Mouse (Mus musculus): Measurements from ENCODE around the gene Gm11639. TPM values are rescaled to one million over a fixed set of nuclear protein-coding genes. Genes with fewer than 3 reads are reported as not detected.

The Gm11639 gene
- polyA plus RNA-seq, 1 experiment from 2014 or later: 0.01 TPM

- no peaks in the 10 kb centered on the region for H3K27me3 ChIP-seq (replicated peaks; ENCODE audit: control insufficient read depth, insufficient read depth, low read length)
These were observed 287.0 kb downstream of the Gm11639 start for GRCm38 (mm10) chr11:104972480-104972879.

GRCm38 (mm10) chr11:104977976-104978375, 292.5 kb downstream of the Gm11639 start:
- DNase-seq (ENCODE audit: low spot score): no peak
- Histone ChIP-seq H3K4me2 (ENCODE audit: low read depth, low read length) (no peak overlapping the region), H3K4me1 (ENCODE audit: control insufficient read depth, insufficient read depth, low read length) (no peaks in the 10 kb centered on the region), H3K4me3 (ENCODE audit: low read depth, low read length) (no peak overlapping the region), H3K9me3 (ENCODE audit: control insufficient read depth, low read length) (no peaks in the 10 kb centered on the region), H3K36me3 (ENCODE audit: control insufficient read depth, insufficient read depth, low read length) (no peaks in the 10 kb centered on the region), H3K9ac (ENCODE audit: low read depth, low read length) (no peak overlapping the region), H3K27me3 (replicated peaks; ENCODE audit: control insufficient read depth, insufficient read depth, low read length) (no peaks in the 10 kb centered on the region), H3K27ac (replicated peaks; ENCODE audit: low read depth, low read length) (no peak overlapping the region)
- ATAC-seq (ENCODE audit: low read depth): no peak
- WGBS: 62% methylated on average over 5 of the region's 5 CpGs

More at GRCm38 (mm10) chr11:104972480-104972879, 287.0 kb downstream of the Gm11639 start:
- H3K9me3 ChIP-seq (ENCODE audit: control insufficient read depth, low read length): no peaks in the 10 kb centered on the region
- H3K4me1 ChIP-seq (ENCODE audit: control insufficient read depth, insufficient read depth, low read length): no peaks in the 10 kb centered on the region
- DNase-seq (ENCODE audit: low spot score): peak; percentile 31
- H3K4me2 ChIP-seq (ENCODE audit: low read depth, low read length): no peak overlapping the region
- no peak overlapping the region for H3K9ac ChIP-seq (ENCODE audit: low read depth, low read length)
- H3K36me3 ChIP-seq (ENCODE audit: control insufficient read depth, insufficient read depth, low read length): no peaks in the 10 kb centered on the region
- ATAC-seq (ENCODE audit: low read depth): no peak
- 71% methylated on average over 6 of the region's 8 CpGs for WGBS
- H3K4me3 ChIP-seq (ENCODE audit: low read depth, low read length): no peak overlapping the region
- H3K27ac ChIP-seq (replicated peaks; ENCODE audit: low read depth, low read length): no peak overlapping the region

DNA sequence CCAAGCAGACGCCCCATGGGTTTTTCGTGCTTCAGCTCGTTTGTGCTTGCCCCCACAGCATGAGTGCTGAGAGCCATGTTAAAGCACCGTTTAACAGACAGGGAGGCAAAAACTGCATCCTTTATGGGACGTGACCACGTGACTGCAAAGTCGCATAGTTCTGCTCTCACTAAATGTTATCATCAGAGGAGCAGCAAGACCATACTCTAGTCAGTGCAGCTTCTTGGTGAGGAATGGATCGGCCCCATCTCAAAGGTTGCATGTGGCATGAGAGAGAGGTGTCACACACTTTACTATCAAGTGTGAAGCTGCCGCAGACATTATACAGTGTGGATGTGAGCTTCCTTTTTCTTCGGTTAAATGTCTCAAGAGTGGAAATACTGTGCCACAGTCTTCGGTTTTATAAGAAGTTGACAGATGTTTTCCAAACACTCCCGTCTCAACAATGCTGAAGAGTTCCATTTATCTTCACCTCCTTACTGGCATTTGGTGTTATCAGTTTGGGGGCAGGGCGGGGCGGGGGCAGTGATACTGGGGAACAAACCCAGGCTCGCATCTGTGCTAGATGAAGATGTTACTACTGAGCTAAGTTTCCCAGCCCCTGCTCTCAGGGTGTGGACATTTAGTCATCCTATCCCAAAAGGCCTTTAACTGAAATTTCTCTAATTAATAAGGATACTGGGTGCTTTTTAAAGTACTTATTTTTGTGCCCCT, 296.0 kb downstream of the Gm11639 start:
- H3K4me1 ChIP-seq (ENCODE audit: control insufficient read depth, insufficient read depth, low read length): no peaks in the 10 kb centered on the region
- DNase-seq (ENCODE audit: low spot score) (no peak), ATAC-seq (ENCODE audit: low read depth) (no peak)
- no peak overlapping the region for H3K4me2 ChIP-seq (ENCODE audit: low read depth, low read length)
- no peaks in the 10 kb centered on the region for H3K36me3 ChIP-seq (ENCODE audit: control insufficient read depth, insufficient read depth, low read length)
- WGBS: 63% methylated on average over 15 of the region's 15 CpGs
- H3K4me3 ChIP-seq (ENCODE audit: low read depth, low read length): no peak overlapping the region
- no peak overlapping the region for H3K27ac ChIP-seq (replicated peaks; ENCODE audit: low read depth, low read length)
- H3K9me3 ChIP-seq (ENCODE audit: control insufficient read depth, low read length): no peaks in the 10 kb centered on the region
- no peaks in the 10 kb centered on the region for H3K27me3 ChIP-seq (replicated peaks; ENCODE audit: control insufficient read depth, insufficient read depth, low read length)
- no peak overlapping the region for H3K9ac ChIP-seq (ENCODE audit: low read depth, low read length)

- Histone ChIP-seq H3K36me3 (ENCODE audit: control insufficient read depth, insufficient read depth, low read length) (no peaks in the 10 kb centered on the region), H3K27me3 (replicated peaks; ENCODE audit: control insufficient read depth, insufficient read depth, low read length) (no peaks in the 10 kb centered on the region), H3K4me1 (ENCODE audit: control insufficient read depth, insufficient read depth, low read length) (no peaks in the 10 kb centered on the region), H3K9me3 (ENCODE audit: control insufficient read depth, low read length) (no peaks in the 10 kb centered on the region), H3K9ac (ENCODE audit: low read depth, low read length) (no peak overlapping the region), H3K27ac (replicated peaks; ENCODE audit: low read depth, low read length) (no peak overlapping the region), H3K4me3 (ENCODE audit: low read depth, low read length) (no peak overlapping the region), H3K4me2 (ENCODE audit: low read depth, low read length) (no peak overlapping the region)
- no peak for DNase-seq (ENCODE audit: low spot score)
- ATAC-seq (ENCODE audit: low read depth): no peak
- WGBS: 52% methylated on average over 2 of the region's 2 CpGs
These were observed 323.7 kb downstream of the Gm11639 start for GRCm38 (mm10) chr11:105009232-105009631.

DNA sequence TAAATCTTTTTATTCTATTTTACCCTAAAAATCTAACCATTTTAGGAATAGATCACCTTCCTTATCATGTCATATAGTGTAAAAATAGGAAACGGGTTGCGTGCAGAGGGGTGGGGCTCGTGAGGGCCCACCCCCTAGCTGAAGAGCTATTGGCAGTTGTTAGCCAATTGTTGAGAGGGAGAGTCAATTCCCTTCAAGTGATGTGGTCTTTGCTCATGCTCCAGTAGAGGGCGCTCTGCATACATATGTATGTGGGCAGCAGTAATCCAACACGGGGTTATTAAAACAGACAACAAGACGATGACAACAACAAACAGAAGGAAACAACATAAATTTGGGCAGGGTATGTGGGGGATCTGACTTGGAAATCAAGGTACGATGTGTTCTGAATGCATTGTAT, 335.6 kb downstream of the Gm11639 start:
- WGBS: 77% methylated on average over 7 of the region's 7 CpGs
- no peaks in the 10 kb centered on the region for H3K27me3 ChIP-seq (replicated peaks; ENCODE audit: control insufficient read depth, insufficient read depth, low read length)
- no peaks in the 10 kb centered on the region for H3K36me3 ChIP-seq (ENCODE audit: control insufficient read depth, insufficient read depth, low read length)
- H3K4me1 ChIP-seq (ENCODE audit: control insufficient read depth, insufficient read depth, low read length): no peaks in the 10 kb centered on the region
- H3K27ac ChIP-seq (replicated peaks; ENCODE audit: low read depth, low read length): no peak overlapping the region
- no peak for DNase-seq (ENCODE audit: low spot score)
- no peaks in the 10 kb centered on the region for H3K9me3 ChIP-seq (ENCODE audit: control insufficient read depth, low read length)
- no peak overlapping the region for H3K4me2 ChIP-seq (ENCODE audit: low read depth, low read length)
- no peak overlapping the region for H3K9ac ChIP-seq (ENCODE audit: low read depth, low read length)
- no peak for ATAC-seq (ENCODE audit: low read depth)
- H3K4me3 ChIP-seq (ENCODE audit: low read depth, low read length): no peak overlapping the region

DNA sequence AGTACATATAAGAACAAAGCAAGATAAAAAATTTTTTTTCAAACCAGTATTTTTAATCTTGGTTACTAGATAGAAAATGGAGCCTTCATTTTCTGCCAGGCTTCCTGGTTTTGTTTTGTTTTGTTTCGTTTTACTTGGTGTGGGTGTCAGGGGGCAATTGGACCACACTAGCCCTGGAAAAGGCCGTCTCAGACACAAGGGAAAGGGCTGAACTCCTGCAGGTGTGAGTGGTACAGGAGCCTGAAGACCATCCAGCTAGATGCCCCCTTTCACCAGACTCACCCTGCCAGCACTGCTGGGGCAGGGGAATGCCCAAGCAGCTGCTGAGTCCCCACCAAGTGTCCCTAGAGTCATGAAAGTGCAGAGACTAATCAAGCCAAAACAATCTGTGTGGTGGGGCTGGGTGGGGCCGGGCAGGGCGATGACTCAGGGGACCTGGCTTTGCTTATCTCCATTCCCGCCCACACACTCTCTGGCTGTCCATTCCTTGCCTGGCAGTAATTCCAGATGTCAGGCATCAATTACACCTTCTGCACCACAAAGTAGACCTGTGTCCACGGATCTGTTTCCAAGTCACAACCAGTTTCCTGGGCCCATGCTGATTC, 343.3 kb downstream of the Gm11639 start:
- Histone ChIP-seq H3K4me2 (ENCODE audit: low read depth, low read length) (no peak overlapping the region), H3K27ac (replicated peaks; ENCODE audit: low read depth, low read length) (no peak overlapping the region), H3K9ac (ENCODE audit: low read depth, low read length) (no peak overlapping the region), H3K27me3 (replicated peaks; ENCODE audit: control insufficient read depth, insufficient read depth, low read length) (no peaks in the 10 kb centered on the region), H3K4me3 (ENCODE audit: low read depth, low read length) (no peak overlapping the region), H3K36me3 (ENCODE audit: control insufficient read depth, insufficient read depth, low read length) (no peaks in the 10 kb centered on the region), H3K4me1 (ENCODE audit: control insufficient read depth, insufficient read depth, low read length) (no peaks in the 10 kb centered on the region), H3K9me3 (ENCODE audit: control insufficient read depth, low read length) (no peaks in the 10 kb centered on the region)
- 48% methylated on average over 6 of the region's 6 CpGs for WGBS
- ATAC-seq (ENCODE audit: low read depth): no peak
- no peak for DNase-seq (ENCODE audit: low spot score)

DNA sequence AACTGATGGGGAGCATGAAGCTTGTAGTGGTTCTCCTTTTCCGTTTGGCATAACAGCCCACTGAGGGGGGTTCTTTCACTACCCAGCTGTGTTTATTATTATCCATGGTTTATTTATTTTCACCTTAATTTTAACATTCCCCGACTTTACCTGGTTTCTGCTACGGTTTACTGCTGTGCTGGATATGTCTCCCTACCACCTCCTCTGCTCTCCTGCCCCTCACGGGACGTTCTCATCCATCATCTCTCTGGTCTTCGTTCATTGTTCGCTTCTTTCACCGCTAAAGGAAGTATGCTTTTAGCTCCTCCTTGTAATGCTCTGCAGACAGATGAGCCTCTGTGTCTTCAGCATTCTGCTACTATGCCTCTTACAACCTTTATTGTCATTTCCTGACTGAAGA, 344.0 kb downstream of the Gm11639 start:
- H3K27me3 ChIP-seq (replicated peaks; ENCODE audit: control insufficient read depth, insufficient read depth, low read length): no peaks in the 10 kb centered on the region
- no peak overlapping the region for H3K4me3 ChIP-seq (ENCODE audit: low read depth, low read length)
- H3K4me2 ChIP-seq (ENCODE audit: low read depth, low read length): no peak overlapping the region
- WGBS: 70% methylated on average over 8 of the region's 8 CpGs
- H3K36me3 ChIP-seq (ENCODE audit: control insufficient read depth, insufficient read depth, low read length): no peaks in the 10 kb centered on the region
- no peak overlapping the region for H3K27ac ChIP-seq (replicated peaks; ENCODE audit: low read depth, low read length)
- no peak for DNase-seq (ENCODE audit: low spot score)
- no peaks in the 10 kb centered on the region for H3K9me3 ChIP-seq (ENCODE audit: control insufficient read depth, low read length)
- H3K4me1 ChIP-seq (ENCODE audit: control insufficient read depth, insufficient read depth, low read length): no peaks in the 10 kb centered on the region
- no peak overlapping the region for H3K9ac ChIP-seq (ENCODE audit: low read depth, low read length)
- no peak for ATAC-seq (ENCODE audit: low read depth)

- no peak overlapping the region for H3K4me3 ChIP-seq (ENCODE audit: low read depth, low read length)
- no peak overlapping the region for H3K27ac ChIP-seq (replicated peaks; ENCODE audit: low read depth, low read length)
- H3K36me3 ChIP-seq (ENCODE audit: control insufficient read depth, insufficient read depth, low read length): no peaks in the 10 kb centered on the region
- DNase-seq (ENCODE audit: low spot score): no peak
- no peaks in the 10 kb centered on the region for H3K27me3 ChIP-seq (replicated peaks; ENCODE audit: control insufficient read depth, insufficient read depth, low read length)
- no peak overlapping the region for H3K9ac ChIP-seq (ENCODE audit: low read depth, low read length)
- H3K9me3 ChIP-seq (ENCODE audit: control insufficient read depth, low read length): no peaks in the 10 kb centered on the region
- 86% methylated on average over 6 of the region's 6 CpGs for WGBS
- ATAC-seq (ENCODE audit: low read depth): no peak
- H3K4me2 ChIP-seq (ENCODE audit: low read depth, low read length): no peak overlapping the region
- no peaks in the 10 kb centered on the region for H3K4me1 ChIP-seq (ENCODE audit: control insufficient read depth, insufficient read depth, low read length)
These were observed 344.7 kb downstream of the Gm11639 start for GRCm38 (mm10) chr11:105030229-105030628.

GRCm38 (mm10) chr11:105031103-105031502, 345.6 kb downstream of the Gm11639 start:
- ATAC-seq (ENCODE audit: low read depth) (no peak), DNase-seq (ENCODE audit: low spot score) (no peak)
- 59% methylated on average over 2 of the region's 2 CpGs for WGBS
- Histone ChIP-seq H3K27me3 (replicated peaks; ENCODE audit: control insufficient read depth, insufficient read depth, low read length) (no peaks in the 10 kb centered on the region), H3K9ac (ENCODE audit: low read depth, low read length) (no peak overlapping the region), H3K36me3 (ENCODE audit: control insufficient read depth, insufficient read depth, low read length) (no peaks in the 10 kb centered on the region), H3K9me3 (ENCODE audit: control insufficient read depth, low read length) (no peaks in the 10 kb centered on the region), H3K27ac (replicated peaks; ENCODE audit: low read depth, low read length) (no peak overlapping the region), H3K4me3 (ENCODE audit: low read depth, low read length) (no peak overlapping the region), H3K4me1 (ENCODE audit: control insufficient read depth, insufficient read depth, low read length) (no peaks in the 10 kb centered on the region), H3K4me2 (ENCODE audit: low read depth, low read length) (no peak overlapping the region)
